Mouse (Mus musculus): ENCODE results near the gene Etl4. TPM values are rescaled to one million over a fixed set of nuclear protein-coding genes. Genes with fewer than 3 reads are reported as not detected.
A peak's percentile ranks its signal among the peaks of the same experiment; 100 is the strongest.

Etl4 gene
- polyA plus RNA-seq, 1 experiment from 2014 or later: 10.8 TPM

DNA sequence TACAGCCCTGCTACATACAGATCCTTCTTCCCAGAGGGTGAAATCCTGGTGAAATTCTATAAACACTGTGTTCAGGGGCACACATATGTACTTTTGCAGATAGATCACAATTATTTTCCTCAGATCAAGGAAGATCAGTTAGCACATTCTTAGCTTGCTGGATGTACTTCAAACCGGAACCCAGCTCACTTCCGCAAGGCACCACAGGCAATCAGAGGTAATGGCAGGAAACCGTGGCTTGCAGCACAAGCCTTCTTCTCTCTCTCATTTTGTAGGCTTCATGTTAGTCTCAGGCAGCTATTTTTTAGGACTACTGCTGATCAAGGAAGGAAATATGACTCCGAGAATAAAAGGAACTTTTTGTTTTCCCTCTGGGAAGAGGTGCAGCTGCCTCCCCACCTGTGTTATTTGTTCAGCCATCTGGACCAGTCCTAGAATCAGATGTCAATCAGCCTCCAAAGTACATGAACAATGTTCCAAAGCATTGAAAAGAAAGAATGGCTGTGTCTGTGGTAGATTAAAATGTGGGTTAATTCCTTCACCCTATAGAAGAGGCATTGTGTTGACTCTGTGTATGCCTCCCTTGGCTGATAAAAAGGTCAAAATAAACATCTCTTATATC, 338.6 kb downstream of the Etl4 start:
- Histone ChIP-seq H3K27ac (ENCODE audit: low read length) (no peak overlapping the region), H3K4me1 (ENCODE audit: control insufficient read depth, insufficient read depth, low read length) (peaks cover 8% of the 10 kb centered on the region), H3K36me3 (ENCODE audit: control insufficient read depth, insufficient read depth) (no peaks in the 10 kb centered on the region), H3K9ac (ENCODE audit: low read length) (no peak overlapping the region), H3K27me3 (ENCODE audit: control insufficient read depth, insufficient read depth, low read length) (no peaks in the 10 kb centered on the region), H3K4me2 (ENCODE audit: low read depth, low read length) (no peak overlapping the region), H3K4me3 (ENCODE audit: low read length) (no peak overlapping the region), H3K9me3 (replicated peaks; ENCODE audit: control insufficient read depth, low read length) (0 out of 2 replicates have a peak, but pooled peaks cover 2% of the 10 kb centered on the region)
- WGBS: 73% methylated on average over 4 of the region's 4 CpGs
- ATAC-seq (replicated peaks; ENCODE audit: extremely low read depth, insufficient read depth, low FRiP score): no peak

DNA sequence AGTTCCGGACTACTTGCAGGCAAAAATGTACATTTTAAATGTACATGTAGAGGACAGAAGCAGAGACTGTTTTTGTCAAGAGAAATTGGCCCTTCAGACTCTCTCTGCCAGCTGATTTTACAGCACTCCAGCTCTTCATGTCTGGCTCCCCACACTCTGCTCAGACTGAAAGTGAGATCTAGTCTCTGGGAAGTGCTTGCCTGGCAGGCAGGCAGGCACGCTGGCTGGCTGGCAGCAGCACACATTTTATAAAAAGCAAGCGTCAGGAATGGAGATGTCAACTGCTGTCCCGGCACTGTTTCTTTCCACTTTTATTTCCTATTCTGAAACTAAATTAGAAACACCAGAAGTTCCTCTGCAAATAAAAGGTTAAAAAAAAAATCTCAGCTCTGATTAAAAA, 339.8 kb downstream of the Etl4 start:
- Histone ChIP-seq H3K4me2 (ENCODE audit: low read depth, low read length) (peak overlapping the region; percentile 17), H3K36me3 (ENCODE audit: control insufficient read depth, insufficient read depth) (no peaks in the 10 kb centered on the region), H3K27ac (ENCODE audit: low read length) (peak overlapping the region; percentile 76), H3K4me1 (ENCODE audit: control insufficient read depth, insufficient read depth, low read length) (peaks cover 8% of the 10 kb centered on the region), H3K4me3 (ENCODE audit: low read length) (no peak overlapping the region), H3K9ac (ENCODE audit: low read length) (no peak overlapping the region), H3K9me3 (replicated peaks; ENCODE audit: control insufficient read depth, low read length) (0 out of 2 replicates have a peak, but pooled peaks cover 4% of the 10 kb centered on the region), H3K27me3 (ENCODE audit: control insufficient read depth, insufficient read depth, low read length) (no peaks in the 10 kb centered on the region)
- 35% methylated on average over 4 of the region's 4 CpGs for WGBS
- ATAC-seq (replicated peaks; ENCODE audit: extremely low read depth, insufficient read depth, low FRiP score): peak; percentile 83

DNA sequence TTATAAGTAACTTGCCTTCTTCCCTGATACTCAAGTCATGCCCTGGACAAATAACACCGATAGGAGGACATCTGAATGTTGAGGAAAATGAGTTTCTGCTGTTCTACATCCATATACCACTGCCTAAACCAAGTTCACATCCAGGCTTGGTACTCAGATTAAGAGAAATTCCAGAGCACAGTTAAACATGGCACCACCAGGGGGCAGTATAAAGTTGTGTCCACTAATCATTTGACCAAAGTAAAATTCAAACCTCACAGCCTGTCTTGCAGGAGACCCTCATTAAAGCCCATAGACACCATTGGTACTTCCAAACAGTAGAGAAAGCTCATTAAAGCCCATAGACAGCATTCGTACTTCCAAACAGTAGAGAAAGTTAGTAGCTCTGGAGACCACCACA, 366.5 kb downstream of the Etl4 start:
- Histone ChIP-seq H3K9ac (ENCODE audit: low read length) (no peak overlapping the region), H3K4me1 (ENCODE audit: control insufficient read depth, insufficient read depth, low read length) (no peaks in the 10 kb centered on the region), H3K9me3 (replicated peaks; ENCODE audit: control insufficient read depth, low read length) (no peaks in the 10 kb centered on the region), H3K36me3 (ENCODE audit: control insufficient read depth, insufficient read depth) (no peaks in the 10 kb centered on the region), H3K27ac (ENCODE audit: low read length) (no peak overlapping the region), H3K4me2 (ENCODE audit: low read depth, low read length) (no peak overlapping the region), H3K27me3 (ENCODE audit: control insufficient read depth, insufficient read depth, low read length) (no peaks in the 10 kb centered on the region), H3K4me3 (ENCODE audit: low read length) (no peak overlapping the region)
- 47% methylated on average over 2 of the region's 2 CpGs for WGBS
- no peak for ATAC-seq (replicated peaks; ENCODE audit: extremely low read depth, insufficient read depth, low FRiP score)

DNA sequence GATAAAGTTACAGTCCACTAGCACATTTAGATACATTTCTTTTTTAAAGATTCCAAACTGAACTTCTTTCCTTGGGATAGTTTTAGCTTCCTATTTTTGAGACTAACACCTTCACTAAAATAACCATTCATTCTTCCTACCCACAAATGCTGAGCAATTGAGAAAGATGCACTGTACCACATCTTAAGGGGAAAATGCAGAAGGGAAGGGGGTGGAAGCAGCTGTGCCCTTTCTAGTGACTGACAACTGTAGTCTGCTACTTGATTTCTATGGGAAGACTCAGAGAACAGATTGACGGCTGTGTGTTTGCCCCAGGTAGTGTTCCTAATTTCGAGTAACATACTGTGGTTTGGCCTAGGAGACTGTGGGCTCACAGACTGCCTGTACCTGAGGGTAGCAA, 372.3 kb downstream of the Etl4 start:
- Histone ChIP-seq H3K4me2 (ENCODE audit: low read depth, low read length) (no peak overlapping the region), H3K4me3 (ENCODE audit: low read length) (no peak overlapping the region), H3K9ac (ENCODE audit: low read length) (no peak overlapping the region), H3K36me3 (ENCODE audit: control insufficient read depth, insufficient read depth) (no peaks in the 10 kb centered on the region), H3K27me3 (ENCODE audit: control insufficient read depth, insufficient read depth, low read length) (no peaks in the 10 kb centered on the region), H3K27ac (ENCODE audit: low read length) (no peak overlapping the region), H3K4me1 (ENCODE audit: control insufficient read depth, insufficient read depth, low read length) (no peaks in the 10 kb centered on the region), H3K9me3 (replicated peaks; ENCODE audit: control insufficient read depth, low read length) (no peaks in the 10 kb centered on the region; the same call in 1 of the 2 replicates)
- ATAC-seq (replicated peaks; ENCODE audit: extremely low read depth, insufficient read depth, low FRiP score): no peak
- 83% methylated on average over 2 of the region's 2 CpGs for whole genome bisulfite sequencing

DNA sequence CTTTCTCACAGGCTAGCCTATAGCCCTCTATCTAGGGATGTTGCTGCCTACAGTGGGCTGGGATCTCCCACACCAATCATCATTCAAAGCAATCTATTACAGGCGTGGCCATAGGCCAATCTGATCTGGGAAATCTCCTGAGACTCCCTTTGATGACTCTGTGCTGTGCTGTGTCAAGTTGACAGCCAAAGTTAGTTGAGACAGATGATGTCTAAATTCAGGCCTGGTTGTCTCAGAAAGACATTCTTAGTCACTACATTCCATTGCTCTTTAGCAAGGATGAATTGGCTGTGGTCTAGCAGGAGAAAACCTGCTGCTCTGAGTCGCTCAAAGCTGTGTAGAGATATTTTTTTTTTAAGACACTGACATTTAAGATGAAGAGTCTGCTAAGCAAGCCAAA, 374.8 kb downstream of the Etl4 start:
- Histone ChIP-seq H3K4me1 (ENCODE audit: control insufficient read depth, insufficient read depth, low read length) (no peaks in the 10 kb centered on the region), H3K9me3 (replicated peaks; ENCODE audit: control insufficient read depth, low read length) (no peaks in the 10 kb centered on the region; the same call in 1 of the 2 replicates), H3K36me3 (ENCODE audit: control insufficient read depth, insufficient read depth) (no peaks in the 10 kb centered on the region), H3K4me3 (ENCODE audit: low read length) (no peak overlapping the region), H3K4me2 (ENCODE audit: low read depth, low read length) (no peak overlapping the region), H3K9ac (ENCODE audit: low read length) (no peak overlapping the region), H3K27ac (ENCODE audit: low read length) (no peak overlapping the region), H3K27me3 (ENCODE audit: control insufficient read depth, insufficient read depth, low read length) (no peaks in the 10 kb centered on the region)
- 44% methylated on average over 2 of the region's 2 CpGs for WGBS
- ATAC-seq (replicated peaks; ENCODE audit: extremely low read depth, insufficient read depth, low FRiP score): no peak

DNA sequence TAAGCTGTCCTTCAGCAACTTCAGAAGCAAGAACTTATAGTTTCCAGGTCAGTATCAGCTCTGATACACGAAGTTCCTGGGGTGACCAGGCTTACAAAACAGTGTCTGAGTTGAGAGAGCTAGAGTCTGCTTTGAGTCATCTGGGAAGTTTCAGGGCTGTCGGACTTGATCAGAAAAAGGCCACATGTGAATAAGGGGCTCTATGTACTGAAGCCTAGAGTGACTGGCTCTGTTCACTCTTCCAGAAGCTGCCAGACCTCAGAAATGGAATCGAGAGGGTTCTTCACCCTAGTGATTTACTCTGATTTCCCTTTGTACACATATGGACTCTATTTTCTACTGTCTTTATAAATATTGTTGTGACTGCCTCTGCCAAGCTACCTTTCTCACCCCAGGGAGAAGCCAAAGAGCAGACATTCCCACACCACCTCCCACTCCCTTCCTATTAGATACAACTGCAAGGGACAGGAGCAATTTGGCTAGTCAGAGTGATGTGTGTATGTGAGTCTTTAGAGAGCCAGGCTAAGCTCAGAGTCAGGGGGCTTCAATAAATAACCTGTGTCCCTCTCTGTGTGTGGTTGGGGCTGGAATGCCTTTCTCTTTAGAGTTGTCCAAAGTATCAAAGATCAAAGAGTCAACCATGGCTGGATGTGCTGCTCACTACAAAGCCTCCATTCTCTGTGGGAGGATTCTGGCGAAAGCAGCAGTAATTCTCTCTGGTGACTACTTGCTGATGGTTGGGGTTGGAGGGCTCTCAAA, 381.6 kb downstream of the Etl4 start:
- Histone ChIP-seq H3K36me3 (ENCODE audit: control insufficient read depth, insufficient read depth) (no peaks in the 10 kb centered on the region), H3K27me3 (ENCODE audit: control insufficient read depth, insufficient read depth, low read length) (no peaks in the 10 kb centered on the region), H3K4me2 (ENCODE audit: low read depth, low read length) (no peak overlapping the region), H3K9me3 (replicated peaks; ENCODE audit: control insufficient read depth, low read length) (no peaks in the 10 kb centered on the region), H3K27ac (ENCODE audit: low read length) (no peak overlapping the region), H3K4me3 (ENCODE audit: low read length) (no peak overlapping the region), H3K4me1 (ENCODE audit: control insufficient read depth, insufficient read depth, low read length) (no peaks in the 10 kb centered on the region), H3K9ac (ENCODE audit: low read length) (no peak overlapping the region)
- whole genome bisulfite sequencing: 47% methylated on average over 4 of the region's 4 CpGs
- ATAC-seq (replicated peaks; ENCODE audit: extremely low read depth, insufficient read depth, low FRiP score): no peak

DNA sequence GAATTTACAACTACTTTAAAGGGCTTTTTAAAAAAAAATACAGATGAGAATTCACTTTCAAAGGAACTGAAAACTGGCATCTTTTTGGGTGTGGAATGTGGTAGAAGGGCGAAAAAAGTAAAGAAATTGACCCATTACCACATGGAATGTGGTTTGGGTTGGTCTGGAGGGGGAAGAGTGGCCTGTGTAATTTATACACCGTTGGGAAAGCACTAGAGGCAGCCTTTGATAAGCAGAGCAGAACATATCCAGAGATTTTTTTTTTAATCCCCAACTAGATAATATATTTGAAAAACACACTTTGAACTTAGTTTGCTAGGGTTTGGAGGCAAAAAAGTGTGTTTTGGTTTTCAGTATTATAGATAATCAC, 382.1 kb downstream of the Etl4 start:
- H3K4me1 ChIP-seq (ENCODE audit: control insufficient read depth, insufficient read depth, low read length): no peaks in the 10 kb centered on the region
- H3K4me2 ChIP-seq (ENCODE audit: low read depth, low read length): no peak overlapping the region
- H3K27me3 ChIP-seq (ENCODE audit: control insufficient read depth, insufficient read depth, low read length): no peaks in the 10 kb centered on the region
- no peaks in the 10 kb centered on the region for H3K36me3 ChIP-seq (ENCODE audit: control insufficient read depth, insufficient read depth)
- ATAC-seq (replicated peaks; ENCODE audit: extremely low read depth, insufficient read depth, low FRiP score): no peak
- no peak overlapping the region for H3K27ac ChIP-seq (ENCODE audit: low read length)
- 40% methylated on average over 2 of the region's 2 CpGs for WGBS
- H3K9ac ChIP-seq (ENCODE audit: low read length): no peak overlapping the region
- H3K4me3 ChIP-seq (ENCODE audit: low read length): no peak overlapping the region
- H3K9me3 ChIP-seq (replicated peaks; ENCODE audit: control insufficient read depth, low read length): no peaks in the 10 kb centered on the region

DNA sequence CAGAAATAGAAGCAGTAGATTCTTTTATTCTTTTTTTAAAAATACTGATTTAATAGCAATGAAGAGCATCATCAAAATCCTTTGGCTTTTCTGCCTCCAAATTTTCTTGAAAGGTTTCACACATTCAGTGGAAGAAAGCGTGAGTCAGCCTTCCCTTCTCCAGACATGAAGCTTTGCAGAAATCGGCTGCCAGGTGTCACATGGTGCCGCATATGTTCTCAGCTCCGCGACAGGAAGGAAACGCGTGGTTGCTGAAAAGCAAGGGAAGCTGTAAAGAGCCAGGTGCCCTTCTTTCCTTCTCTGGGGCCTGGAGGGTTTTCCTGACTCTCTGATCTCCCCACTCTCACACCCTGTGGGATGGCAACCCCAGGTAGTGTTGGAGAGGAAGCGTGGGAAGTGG, 383.8 kb downstream of the Etl4 start:
- Histone ChIP-seq H3K4me1 (ENCODE audit: control insufficient read depth, insufficient read depth, low read length) (no peaks in the 10 kb centered on the region), H3K36me3 (ENCODE audit: control insufficient read depth, insufficient read depth) (no peaks in the 10 kb centered on the region), H3K4me2 (ENCODE audit: low read depth, low read length) (no peak overlapping the region), H3K9me3 (replicated peaks; ENCODE audit: control insufficient read depth, low read length) (no peaks in the 10 kb centered on the region), H3K27ac (ENCODE audit: low read length) (no peak overlapping the region), H3K9ac (ENCODE audit: low read length) (no peak overlapping the region), H3K4me3 (ENCODE audit: low read length) (no peak overlapping the region), H3K27me3 (ENCODE audit: control insufficient read depth, insufficient read depth, low read length) (no peaks in the 10 kb centered on the region)
- 75% methylated on average over 8 of the region's 8 CpGs for WGBS
- no peak for ATAC-seq (replicated peaks; ENCODE audit: extremely low read depth, insufficient read depth, low FRiP score)

DNA sequence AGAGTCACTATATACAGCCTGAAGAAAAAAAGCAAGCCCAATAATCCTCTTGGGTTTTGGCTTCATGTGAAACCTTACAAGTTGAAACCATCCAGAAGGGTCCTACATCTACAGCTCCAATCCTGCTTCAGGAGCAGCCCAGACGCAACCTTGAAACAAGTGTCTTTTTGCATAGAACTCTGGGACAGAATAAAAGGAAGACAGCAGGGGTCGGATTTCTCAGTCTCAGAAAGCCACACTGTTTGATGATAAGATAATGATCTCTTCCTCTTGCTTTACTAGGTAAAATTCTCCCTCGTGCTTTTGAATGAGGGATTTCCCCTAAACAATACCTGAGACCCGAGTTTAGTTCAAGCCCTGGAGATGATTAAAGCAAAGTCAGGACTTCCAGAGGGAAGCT, 385.0 kb downstream of the Etl4 start:
- Histone ChIP-seq H3K36me3 (ENCODE audit: control insufficient read depth, insufficient read depth) (no peaks in the 10 kb centered on the region), H3K9ac (ENCODE audit: low read length) (no peak overlapping the region), H3K4me3 (ENCODE audit: low read length) (no peak overlapping the region), H3K9me3 (replicated peaks; ENCODE audit: control insufficient read depth, low read length) (no peaks in the 10 kb centered on the region), H3K4me2 (ENCODE audit: low read depth, low read length) (no peak overlapping the region), H3K4me1 (ENCODE audit: control insufficient read depth, insufficient read depth, low read length) (no peaks in the 10 kb centered on the region), H3K27me3 (ENCODE audit: control insufficient read depth, insufficient read depth, low read length) (no peaks in the 10 kb centered on the region), H3K27ac (ENCODE audit: low read length) (no peak overlapping the region)
- WGBS: 35% methylated on average over 4 of the region's 4 CpGs
- ATAC-seq (replicated peaks; ENCODE audit: extremely low read depth, insufficient read depth, low FRiP score): no peak
